Mouse (Mus musculus): ENCODE measurements around the gene Dnmbp. TPM values are rescaled to one million over a fixed set of nuclear protein-coding genes. Genes with fewer than 3 reads are reported as not detected.
A peak's percentile ranks its signal among the peaks of the same experiment; 100 is the strongest.
"Not testable (repeated sequence)": the region's sequence is repeated elsewhere in the genome, so short reads cannot be mapped to it uniquely, and the experiment has no call there.

Gene Dnmbp
- polyA plus RNA-seq, 1 experiment from 2014 or later = 19.1 TPM

GRCm38 (mm10) chr19:43962795-43963194 lies 22.8 kb upstream of the Dnmbp start:
- H3K4me3 ChIP-seq (replicated peaks) = no peak overlapping the region
- H3K27ac ChIP-seq = no peak overlapping the region
- H3K36me3 ChIP-seq (replicated peaks) = no peaks in the 10 kb centered on the region
- H3K27me3 ChIP-seq = no peaks in the 10 kb centered on the region
- H3K4me1 ChIP-seq = no peaks in the 10 kb centered on the region
- 0 out of 2 replicates have a peak, but pooled peaks cover 3% of the 10 kb centered on the region for H3K9me3 ChIP-seq
- H3K4me2 ChIP-seq = no peak overlapping the region
- ATAC-seq (ENCODE audit: low FRiP score) = no peak
- no peak overlapping the region for H3K9ac ChIP-seq
- WGBS = 79% methylated on average over 9 of the region's 9 CpGs

GRCm38 (mm10) chr19:43961185-43961584 lies 21.2 kb upstream of the Dnmbp start:
- no peak overlapping the region for H3K27ac ChIP-seq
- no peak overlapping the region for H3K9ac ChIP-seq
- H3K27me3 ChIP-seq = no peaks in the 10 kb centered on the region
- no peak for ATAC-seq (ENCODE audit: low FRiP score)
- no peak overlapping the region for H3K4me2 ChIP-seq
- H3K4me1 ChIP-seq = no peaks in the 10 kb centered on the region
- H3K9me3 ChIP-seq = 0 out of 2 replicates have a peak, but pooled peaks cover 3% of the 10 kb centered on the region
- H3K4me3 ChIP-seq (replicated peaks) = no peak overlapping the region
- 83% methylated on average over 2 of the region's 2 CpGs for WGBS
- no peaks in the 10 kb centered on the region for H3K36me3 ChIP-seq (replicated peaks)

- no peaks in the 10 kb centered on the region for H3K36me3 ChIP-seq (replicated peaks)
- H3K4me2 ChIP-seq = no peak overlapping the region
- no peak overlapping the region for H3K4me3 ChIP-seq (replicated peaks)
- no peak for ATAC-seq (ENCODE audit: low FRiP score)
- H3K27me3 ChIP-seq = no peaks in the 10 kb centered on the region
- H3K27ac ChIP-seq = no peak overlapping the region
- H3K9ac ChIP-seq = no peak overlapping the region
- no peaks in the 10 kb centered on the region for H3K4me1 ChIP-seq
- H3K9me3 ChIP-seq = 0 out of 2 replicates have a peak, but pooled peaks cover 3% of the 10 kb centered on the region
- 88% methylated on average over 11 of the region's 11 CpGs for WGBS
Observed at GRCm38 (mm10) chr19:43960014-43960413, 20.0 kb upstream of the Dnmbp start.

- Histone ChIP-seq H3K9ac (no peak overlapping the region), H3K9me3 (0 out of 2 replicates have a peak, but pooled peaks cover 3% of the 10 kb centered on the region), H3K4me1 (no peaks in the 10 kb centered on the region), H3K4me3 (replicated peaks) (no peak overlapping the region), H3K27me3 (no peaks in the 10 kb centered on the region), H3K27ac (no peak overlapping the region), H3K36me3 (replicated peaks) (no peaks in the 10 kb centered on the region), H3K4me2 (no peak overlapping the region)
- ATAC-seq (ENCODE audit: low FRiP score) = peak; percentile 49; the same call in 1 of the 2 replicates
- WGBS = 32% methylated on average over 2 of the region's 2 CpGs
Observed at GRCm38 (mm10) chr19:43959162-43959561, 19.2 kb upstream of the Dnmbp start.

DNA sequence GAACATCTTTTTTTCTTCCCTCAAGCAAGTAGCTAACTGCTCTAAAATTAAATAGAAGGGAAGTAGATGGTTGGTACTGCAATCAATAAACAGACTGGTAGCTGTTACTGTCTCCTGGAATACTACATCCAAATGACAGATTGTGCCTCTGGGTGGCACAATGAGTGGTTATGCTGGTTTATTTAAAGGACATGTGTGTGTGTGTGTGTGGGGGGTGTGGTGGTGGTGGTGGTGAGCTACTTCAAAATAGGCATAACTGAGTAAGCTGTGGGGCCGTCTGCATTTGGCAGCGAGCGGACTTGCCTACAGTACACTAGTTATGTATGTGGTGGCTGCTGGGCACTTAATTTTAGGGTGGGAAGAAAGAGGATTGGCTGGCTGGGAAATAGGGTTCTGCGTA lies 17.9 kb upstream of the Dnmbp start:
- Histone ChIP-seq H3K4me2 (no peak overlapping the region), H3K9ac (no peak overlapping the region), H3K9me3 (0 out of 2 replicates have a peak, but pooled peaks cover 3% of the 10 kb centered on the region), H3K27ac (no peak overlapping the region), H3K4me1 (no peaks in the 10 kb centered on the region), H3K36me3 (replicated peaks) (no peaks in the 10 kb centered on the region), H3K4me3 (replicated peaks) (no peak overlapping the region), H3K27me3 (no peaks in the 10 kb centered on the region)
- WGBS = 96% methylated on average over 4 of the region's 4 CpGs
- ATAC-seq (ENCODE audit: low FRiP score) = no peak

GRCm38 (mm10) chr19:43957402-43957801 lies 17.4 kb upstream of the Dnmbp start:
- no peak overlapping the region for H3K4me3 ChIP-seq (replicated peaks)
- H3K27me3 ChIP-seq = no peaks in the 10 kb centered on the region
- no peak for ATAC-seq (ENCODE audit: low FRiP score)
- no peaks in the 10 kb centered on the region for H3K4me1 ChIP-seq
- H3K4me2 ChIP-seq = no peak overlapping the region
- H3K9ac ChIP-seq = no peak overlapping the region
- H3K9me3 ChIP-seq = 0 out of 2 replicates have a peak, but pooled peaks cover 3% of the 10 kb centered on the region
- WGBS = 23% methylated on average over 4 of the region's 4 CpGs
- no peaks in the 10 kb centered on the region for H3K36me3 ChIP-seq (replicated peaks)
- H3K27ac ChIP-seq = no peak overlapping the region

DNA sequence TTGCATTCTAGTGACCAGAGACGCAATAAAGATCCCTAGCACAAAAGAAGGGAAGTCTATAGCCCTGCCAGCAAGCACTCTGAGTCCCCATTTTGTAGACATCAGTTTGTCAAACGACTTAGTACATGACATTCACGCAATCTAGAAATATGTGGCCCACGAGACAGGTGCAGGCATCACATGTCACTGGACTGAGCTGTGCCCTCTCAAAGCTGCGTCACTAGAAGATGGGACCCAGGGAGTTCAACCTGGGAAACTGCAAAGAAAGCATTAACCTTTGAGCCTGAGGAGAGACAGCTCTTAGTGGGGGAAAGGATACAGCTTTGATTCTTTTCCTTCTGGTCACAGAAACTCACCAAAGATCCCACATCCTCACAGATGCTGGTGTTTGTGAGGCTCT lies 15.3 kb upstream of the Dnmbp start:
- no peaks in the 10 kb centered on the region for H3K4me1 ChIP-seq
- H3K36me3 ChIP-seq (replicated peaks) = no peaks in the 10 kb centered on the region
- no peak overlapping the region for H3K9ac ChIP-seq
- no peak overlapping the region for H3K4me2 ChIP-seq
- no peak for ATAC-seq (ENCODE audit: low FRiP score)
- no peak overlapping the region for H3K4me3 ChIP-seq (replicated peaks)
- no peaks in the 10 kb centered on the region for H3K9me3 ChIP-seq
- H3K27ac ChIP-seq = no peak overlapping the region
- WGBS = 78% methylated on average over 5 of the region's 5 CpGs
- no peaks in the 10 kb centered on the region for H3K27me3 ChIP-seq

DNA sequence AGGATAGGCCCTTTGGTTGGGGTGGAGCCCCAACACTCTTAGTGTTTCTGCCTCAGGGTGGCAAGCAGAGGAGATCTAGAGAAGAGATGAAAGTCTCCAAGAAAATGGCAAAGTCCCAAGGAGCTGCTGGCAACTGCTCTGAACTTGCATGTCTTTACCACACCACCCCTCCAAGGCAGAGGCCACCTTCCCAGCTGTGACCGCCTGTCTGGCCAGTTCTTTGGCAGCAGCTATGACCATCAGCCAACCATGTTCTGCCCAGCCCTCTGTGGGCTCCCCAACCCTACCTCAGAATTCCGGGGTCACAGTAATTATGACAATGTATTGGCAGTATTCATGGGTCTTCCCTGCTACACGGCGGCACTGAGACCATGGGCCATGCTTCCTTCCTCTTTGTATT lies 14.9 kb upstream of the Dnmbp start:
- no peak overlapping the region for H3K4me2 ChIP-seq
- no peak overlapping the region for H3K27ac ChIP-seq
- no peaks in the 10 kb centered on the region for H3K36me3 ChIP-seq (replicated peaks)
- H3K4me3 ChIP-seq (replicated peaks) = no peak overlapping the region
- no peaks in the 10 kb centered on the region for H3K27me3 ChIP-seq
- no peak for ATAC-seq (ENCODE audit: low FRiP score)
- 84% methylated on average over 4 of the region's 4 CpGs for WGBS
- H3K9me3 ChIP-seq = no peaks in the 10 kb centered on the region
- no peak overlapping the region for H3K9ac ChIP-seq
- no peaks in the 10 kb centered on the region for H3K4me1 ChIP-seq

DNA sequence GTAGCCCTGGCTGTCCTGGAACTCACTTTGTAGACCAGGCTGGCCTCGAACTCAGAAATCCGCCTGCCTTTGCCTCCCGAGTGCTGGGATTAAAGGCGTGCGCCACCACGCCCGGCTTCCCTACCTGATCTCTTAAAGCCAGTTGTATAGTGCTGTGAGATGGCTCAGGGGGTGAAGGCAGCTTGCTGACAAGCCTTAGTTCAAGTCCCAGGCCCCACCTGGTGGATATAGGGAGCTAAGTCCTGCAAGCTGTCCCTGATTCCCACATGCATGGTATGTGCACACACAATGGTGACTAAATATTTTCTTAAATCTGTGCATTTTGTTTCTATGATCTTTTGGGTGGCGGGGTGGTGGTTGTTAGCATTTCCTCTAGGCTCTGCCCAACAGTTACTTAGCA lies 12.9 kb upstream of the Dnmbp start:
- not testable (repeated sequence) for H3K4me3 ChIP-seq (replicated peaks); H3K9me3 ChIP-seq; H3K4me2 ChIP-seq; ATAC-seq (ENCODE audit: low FRiP score); H3K36me3 ChIP-seq (replicated peaks); H3K27ac ChIP-seq; H3K4me1 ChIP-seq; H3K27me3 ChIP-seq; H3K9ac ChIP-seq
- WGBS = 85% methylated on average over 8 of the region's 8 CpGs

DNA sequence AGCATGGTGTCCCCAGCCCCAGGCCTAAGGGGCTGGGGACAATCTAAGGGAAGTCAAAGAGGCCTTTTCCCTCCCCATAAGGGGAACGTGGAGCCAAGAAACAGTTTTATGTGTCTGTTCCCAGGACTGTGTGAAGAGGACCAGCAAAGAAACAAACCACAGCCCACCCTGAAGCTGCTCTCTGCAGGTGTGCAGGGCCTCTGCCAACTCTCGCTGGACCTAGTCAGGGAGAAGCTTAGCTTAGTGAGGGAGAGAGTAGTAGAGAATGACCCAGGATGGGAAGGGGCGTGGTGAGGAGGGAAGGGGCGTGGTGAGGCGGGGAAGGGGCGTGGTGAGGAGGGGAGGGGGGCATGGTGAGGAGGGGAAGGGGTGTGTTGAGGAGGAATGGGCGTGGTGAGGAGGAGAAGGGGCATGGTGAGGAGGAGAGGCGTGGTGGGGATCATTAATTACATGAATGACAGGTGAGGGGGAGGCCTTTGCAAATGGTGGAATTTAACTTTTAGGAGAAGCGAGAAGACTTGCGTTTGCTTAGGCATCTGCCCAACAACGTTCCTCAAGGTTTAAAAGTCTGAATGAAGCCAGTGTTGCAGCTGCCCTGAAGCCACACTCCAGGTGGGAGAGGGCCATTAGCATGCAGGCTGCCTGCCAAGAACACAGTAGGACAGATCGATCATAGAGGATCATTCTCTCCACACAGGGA lies 9.3 kb upstream of the Dnmbp start:
- Histone ChIP-seq H3K4me2 (0 out of 2 replicates have a peak overlapping the region, but pooled peaks have one; percentile 13), H3K9ac (no peak overlapping the region), H3K4me3 (replicated peaks) (no peak overlapping the region), H3K9me3 (no peaks in the 10 kb centered on the region), H3K4me1 (peaks cover 7% of the 10 kb centered on the region), H3K27me3 (no peaks in the 10 kb centered on the region), H3K36me3 (replicated peaks) (no peaks in the 10 kb centered on the region), H3K27ac (no peak overlapping the region)
- WGBS = 5% methylated on average over 12 of the region's 12 CpGs
- ATAC-seq (ENCODE audit: low FRiP score) = no peak

DNA sequence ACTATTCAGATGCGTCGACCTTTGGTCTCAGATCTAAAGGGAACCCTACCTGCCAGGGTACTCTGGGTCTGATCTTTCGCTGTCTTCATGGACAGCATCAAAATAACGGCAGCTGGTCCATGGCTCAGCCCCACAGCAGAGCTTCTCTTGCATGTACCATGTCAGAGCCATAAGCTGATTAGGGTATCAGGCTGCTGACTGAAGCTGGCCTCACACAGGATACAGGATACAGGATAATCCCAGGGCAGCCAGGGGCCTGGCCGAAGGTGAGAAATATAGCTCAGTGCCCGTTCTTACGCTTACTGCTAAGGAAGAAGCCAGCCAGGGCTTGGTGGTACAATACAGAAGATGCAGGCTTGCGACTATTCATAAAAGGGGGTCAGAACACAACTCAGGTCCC lies 4.6 kb upstream of the Dnmbp start:
- Histone ChIP-seq H3K4me2 (no peak overlapping the region), H3K27ac (no peak overlapping the region), H3K4me3 (replicated peaks) (no peak overlapping the region), H3K4me1 (peaks cover 9% of the 10 kb centered on the region), H3K9ac (no peak overlapping the region), H3K27me3 (no peaks in the 10 kb centered on the region), H3K9me3 (no peaks in the 10 kb centered on the region), H3K36me3 (replicated peaks) (no peaks in the 10 kb centered on the region)
- ATAC-seq (ENCODE audit: low FRiP score) = no peak
- 89% methylated on average over 8 of the region's 8 CpGs for WGBS

DNA sequence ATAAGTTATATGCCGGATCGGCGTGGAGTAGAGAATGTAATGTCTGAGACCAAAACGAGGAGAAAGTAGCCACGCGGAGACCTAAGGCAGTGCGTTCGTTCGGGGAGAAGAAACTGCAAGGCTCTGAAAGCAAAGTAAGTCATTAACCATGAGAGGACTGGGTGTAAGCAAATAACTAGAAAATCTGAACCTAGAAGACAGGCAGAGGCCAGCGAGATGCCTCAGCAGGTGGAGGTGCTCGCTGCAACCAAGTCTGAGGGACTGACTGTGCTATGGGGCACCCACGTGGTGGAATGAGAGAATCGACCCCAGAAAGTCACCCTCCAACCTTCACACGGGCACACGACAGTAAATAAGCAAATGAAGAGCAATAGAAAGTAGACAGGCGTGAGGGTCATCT lies 3.1 kb upstream of the Dnmbp start:
- H3K36me3 ChIP-seq (replicated peaks) = no peaks in the 10 kb centered on the region
- ATAC-seq (ENCODE audit: low FRiP score) = no peak
- no peak overlapping the region for H3K4me3 ChIP-seq (replicated peaks)
- H3K27ac ChIP-seq = no peak overlapping the region
- peaks cover 10% of the 10 kb centered on the region for H3K27me3 ChIP-seq
- 81% methylated on average over 16 of the region's 16 CpGs for WGBS
- no peak overlapping the region for H3K4me2 ChIP-seq
- H3K4me1 ChIP-seq = 0 out of 2 replicates have a peak, but pooled peaks cover 5% of the 10 kb centered on the region
- H3K9ac ChIP-seq = no peak overlapping the region
- H3K9me3 ChIP-seq = no peaks in the 10 kb centered on the region

GRCm38 (mm10) chr19:43939171-43939768 lies 721 bp downstream of the Dnmbp start:
- H3K9me3 ChIP-seq = no peaks in the 10 kb centered on the region
- peaks cover 10% of the 10 kb centered on the region for H3K27me3 ChIP-seq
- H3K4me1 ChIP-seq = 0 out of 2 replicates have a peak, but pooled peaks cover 5% of the 10 kb centered on the region
- no peak for ATAC-seq (ENCODE audit: low FRiP score)
- peak overlapping the region; percentile 86 for H3K4me2 ChIP-seq
- peak overlapping the region; percentile 84; the same call in 1 of the 2 replicates for H3K9ac ChIP-seq
- H3K36me3 ChIP-seq (replicated peaks) = no peaks in the 10 kb centered on the region
- WGBS = 36% methylated on average over 16 of the region's 16 CpGs
- H3K27ac ChIP-seq = no peak overlapping the region
- H3K4me3 ChIP-seq (replicated peaks) = peak overlapping the region; percentile 81
